24 mouse cellular contexts compared by ENCODE assay signal in the genomic region with DNA sequence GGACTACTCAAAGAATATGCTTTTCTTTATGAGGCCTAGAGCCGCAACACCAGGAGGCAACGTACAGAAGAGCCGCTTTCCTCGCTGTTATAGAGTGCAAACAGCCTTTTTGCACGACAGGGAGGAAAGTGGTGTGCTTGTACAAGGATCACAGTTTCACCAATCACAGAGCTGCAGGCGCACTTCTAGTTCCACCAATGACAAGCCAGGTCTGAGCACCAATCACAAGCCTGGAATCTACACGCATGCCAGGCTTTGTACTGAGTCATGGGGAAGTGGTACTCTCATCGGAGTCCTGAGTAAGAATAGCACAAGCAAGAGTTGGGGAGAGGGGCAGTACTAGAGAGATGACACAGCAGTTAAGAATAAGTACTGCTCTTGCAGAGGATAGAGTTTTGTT. TPM values are rescaled to one million over a fixed set of nuclear protein-coding genes. Genes with fewer than 3 reads are reported as not detected.
"Had no signal": no experiment of that assay in that cellular context is flagged by ENCODE, and none has a peak within 500 bp of the region (broad histone marks: within the 10 kb centered on the region; RNA-seq: fewer than 3 reads in every experiment).

No protein-coding gene starts in this region.

- H3K4me3 ChIP-seq: lung, embryonic 15.5 days; megakaryocyte, embryonic 14.5 days; midbrain, embryonic 13.5 days; midbrain, embryonic 15.5 days; neural tube, embryonic 12.5 days; stomach, embryonic 15.5 days had no signal

- ATAC-seq: lung, postnatal 0 days; midbrain, embryonic 13.5 days; midbrain, embryonic 15.5 days had no signal

- H3K27me3 ChIP-seq: lung, embryonic 15.5 days; megakaryocyte, embryonic 14.5 days; midbrain, embryonic 13.5 days; midbrain, embryonic 15.5 days; neural tube, embryonic 12.5 days; stomach, embryonic 15.5 days had no signal

- H3K4me1 ChIP-seq: lung, embryonic 15.5 days; megakaryocyte, embryonic 14.5 days; midbrain, embryonic 13.5 days; neural tube, embryonic 12.5 days; stomach, embryonic 15.5 days had no signal

- H3K36me3 ChIP-seq: lung, embryonic 15.5 days; midbrain, embryonic 13.5 days; midbrain, embryonic 15.5 days; neural tube, embryonic 12.5 days; stomach, embryonic 15.5 days had no signal

- H3K9me3 ChIP-seq: lung, embryonic 15.5 days; midbrain, embryonic 13.5 days; midbrain, embryonic 15.5 days; neural tube, embryonic 12.5 days; stomach, embryonic 15.5 days had no signal

- H3K9ac ChIP-seq: lung, embryonic 15.5 days; midbrain, embryonic 13.5 days; midbrain, embryonic 15.5 days; neural tube, embryonic 12.5 days; stomach, embryonic 15.5 days had no signal

- H3K4me2 ChIP-seq: lung, embryonic 15.5 days; midbrain, embryonic 11.5 days; midbrain, embryonic 13.5 days; midbrain, embryonic 15.5 days; neural tube, embryonic 12.5 days; stomach, embryonic 15.5 days had no signal

- DNase-seq: lung, adult 2 months; lung, postnatal 14 days; lung, postnatal 36 days; right cerebral cortex, postnatal 14 days; thymus, adult 2 months; thymus, postnatal 14 days; thymus, postnatal 36 days had no signal

- H3K27ac ChIP-seq: lung, embryonic 15.5 days; macrophage; midbrain, embryonic 13.5 days; midbrain, embryonic 15.5 days; neural tube, embryonic 12.5 days; stomach, embryonic 15.5 days; stomach, postnatal 0 days had no signal

RNA-seq across cellular contexts. Expression of a gene that starts 14.0 kb away (rescaled TPM):
- total RNA-seq: megakaryocyte progenitor cell, adult 5-6 weeks; midbrain, postnatal 0 days; monocyte, adult 5-6 weeks; neutrophil, adult 5-6 weeks had no signal
- polyA plus RNA-seq: lung, adult 2 months; lung, embryonic 15.5 days; lung, postnatal 0 days; macrophage; midbrain, embryonic 11.5 days; midbrain, embryonic 13.5 days; midbrain, embryonic 15.5 days; midbrain, postnatal 0 days; neural tube, embryonic 12.5 days; neural tube, embryonic 14.5 days; spleen, adult 2 months; stomach, embryonic 15.5 days; stomach, postnatal 0 days; testis, adult 2 months; thymus, adult 2 months had no signal
